Mouse (Mus musculus) CH12.LX (cell line): Measurements from ENCODE around the gene Rreb1. TPM values are rescaled to one million over a fixed set of nuclear protein-coding genes. Genes with fewer than 3 reads are reported as not detected.

ENCODE experiments used
- DNase-seq: peaks from one replicate; pipeline ENCODE4 v3.0.0-alpha.2; 2013; ENCODE audit errors: extremely low read depth
- H3K27ac ChIP-seq: 2 replicates; pipeline ENCODE4 v1.5.1; 2012; ENCODE audit warnings: low read depth, mild to moderate bottlenecking, control low read depth, moderate library complexity; ENCODE audit not compliant: insufficient read depth
- H3K27me3 ChIP-seq: replicated peaks from 2 replicates; pipeline ENCODE3; 2012; ENCODE audit warnings: inconsistent platforms
- H3K36me3 ChIP-seq, 2 experiments: replicated peaks in 1 of 2; 2 replicates each; pipeline versions ENCODE3 to v1.6.1; 2012; ENCODE audit warnings: inconsistent platforms in 1 of 2, low read length in 1 of 2, mild to moderate bottlenecking in 1 of 2, mixed read lengths in 1 of 2, moderate library complexity in 1 of 2; ENCODE audit not compliant: control insufficient read depth in 1 of 2, insufficient read depth in 1 of 2
- H3K4me1 ChIP-seq, 2 experiments: 2 replicates each; pipeline ENCODE4 v1.6.1; 2012; ENCODE audit warnings: inconsistent platforms in 1 of 2, moderate library complexity in 1 of 2; ENCODE audit not compliant: insufficient read depth in 2 of 2, control insufficient read depth in 1 of 2
- H3K4me2 ChIP-seq: 2 replicates; pipeline ENCODE4 v1.6.1; 2012; ENCODE audit warnings: low read depth, mild to moderate bottlenecking, control low read depth; ENCODE audit not compliant: poor library complexity, insufficient read depth, severe bottlenecking
- H3K4me3 ChIP-seq, 3 experiments: fragments of 150-350 bp in 1 of 3; sonication (generic) in 1 of 3; replicated peaks in 1 of 3; 2 replicates each; pipeline versions ENCODE3 to v1.5.1; 2011 to 2012; ENCODE audit warnings: low read depth in 2 of 3, low read length in 2 of 3, mild to moderate bottlenecking in 2 of 3, moderate library complexity in 2 of 3, control low read depth in 1 of 3, improper control_type of control experiment in 1 of 3, inconsistent platforms in 1 of 3, mixed read lengths in 1 of 3; ENCODE audit not compliant: poor library complexity in 1 of 3
- H3K79me2 ChIP-seq: replicated peaks from 2 replicates; pipeline ENCODE4 v1.6.1; 2012; ENCODE audit warnings: mild to moderate bottlenecking, moderate library complexity; ENCODE audit not compliant: control insufficient read depth, poor library complexity, insufficient read depth, severe bottlenecking; ENCODE audit errors: extremely low read depth
- H3K9ac ChIP-seq: 2 replicates; pipeline ENCODE4 v1.6.1; 2012; ENCODE audit warnings: low read depth, mild to moderate bottlenecking, control low read depth, moderate library complexity; ENCODE audit not compliant: insufficient read depth
- H3K9me3 ChIP-seq: replicated peaks from 2 replicates; pipeline ENCODE3; 2012; ENCODE audit warnings: low read length, inconsistent platforms, mixed read lengths
- BHLHE40 ChIP-seq: IDR thresholded peaks from 2 replicates; pipeline ENCODE4 v1.6.1; 2011; ENCODE audit warnings: mild to moderate bottlenecking, low read depth, low read length, improper control_type of control experiment
- CHD1 ChIP-seq: IDR thresholded peaks from 2 replicates; pipeline ENCODE4 v1.6.1; 2012; ENCODE audit warnings: low read depth, low read length, improper control_type of control experiment, inconsistent platforms
- CTCF ChIP-seq, 2 experiments: IDR thresholded peaks in 1 of 2; conservative IDR thresholded peaks in 1 of 2; 2 replicates each; pipeline ENCODE4 v1.5.1; 2011 to 2012; ENCODE audit warnings: low read depth in 2 of 2, low read length in 2 of 2, improper control_type of control experiment in 1 of 2, inconsistent platforms in 1 of 2, mild to moderate bottlenecking in 1 of 2, moderate library complexity in 1 of 2
- E2F4 ChIP-seq: IDR thresholded peaks from 2 replicates; pipeline ENCODE4 v1.6.1; 2011; ENCODE audit warnings: low read depth, low read length, improper control_type of control experiment; ENCODE audit not compliant: insufficient replicate concordance
- ELF1 ChIP-seq: IDR thresholded peaks from 2 replicates; pipeline ENCODE4 v1.6.1; 2014; ENCODE audit warnings: low read depth, mild to moderate bottlenecking, inconsistent platforms, low read length, improper control_type of control experiment
- HCFC1 ChIP-seq: IDR thresholded peaks from 2 replicates; pipeline ENCODE4 v1.6.1; 2012; ENCODE audit warnings: low read depth, mild to moderate bottlenecking, inconsistent platforms, low read length, improper control_type of control experiment
- IRF4 ChIP-seq: IDR thresholded peaks from 2 replicates; pipeline ENCODE4 v1.6.1; 2014; ENCODE audit warnings: low read depth, mild to moderate bottlenecking, inconsistent platforms, low read length, improper control_type of control experiment
- JUN ChIP-seq: IDR thresholded peaks from 2 replicates; pipeline ENCODE4 v1.6.1; 2011; ENCODE audit warnings: low read depth, mild to moderate bottlenecking, low read length, improper control_type of control experiment, moderate library complexity; ENCODE audit not compliant: insufficient read depth
- JUND ChIP-seq: conservative IDR thresholded peaks from 2 replicates; pipeline ENCODE4 v1.6.1; 2011; ENCODE audit warnings: low read depth, low read length, improper control_type of control experiment
- MAFK ChIP-seq: IDR thresholded peaks from 2 replicates; pipeline ENCODE4 v1.6.1; 2011; ENCODE audit warnings: low read length, improper control_type of control experiment; ENCODE audit not compliant: insufficient replicate concordance
- MAX ChIP-seq: IDR thresholded peaks from 2 replicates; pipeline ENCODE4 v1.6.1; 2011; ENCODE audit warnings: low read length, improper control_type of control experiment
- MAZ ChIP-seq: IDR thresholded peaks from 2 replicates; pipeline ENCODE4 v1.6.1; 2012; ENCODE audit warnings: low read depth, mild to moderate bottlenecking, inconsistent platforms, low read length, improper control_type of control experiment, moderate library complexity
- MXI1 ChIP-seq: IDR thresholded peaks from 2 replicates; pipeline ENCODE4 v1.6.1; 2011; ENCODE audit warnings: mild to moderate bottlenecking, low read depth, low read length, improper control_type of control experiment
- NELFE ChIP-seq: IDR thresholded peaks from 2 replicates; pipeline ENCODE4 v1.6.1; 2011; ENCODE audit warnings: low read depth, low read length, improper control_type of control experiment
- NRF1 ChIP-seq: IDR thresholded peaks from 2 replicates; pipeline ENCODE4 v1.6.1; 2014; ENCODE audit warnings: low read depth, mild to moderate bottlenecking, inconsistent platforms, low read length, improper control_type of control experiment, moderate library complexity
- PAX5 ChIP-seq: IDR thresholded peaks from 2 replicates; pipeline ENCODE4 v1.6.1; 2012; ENCODE audit warnings: low read length, inconsistent platforms, mixed read lengths
- POLR2A ChIP-seq: IDR thresholded peaks from 2 replicates; pipeline ENCODE4 v1.6.1; 2011; ENCODE audit warnings: low read depth, mild to moderate bottlenecking, improper control_type of control experiment, low read length
- POLR2AphosphoS2 ChIP-seq: IDR thresholded peaks from 2 replicates; pipeline ENCODE4 v1.6.1; 2011; ENCODE audit warnings: low read depth, low read length, improper control_type of control experiment
- RAD21 ChIP-seq: IDR thresholded peaks from 2 replicates; pipeline ENCODE4 v1.6.1; 2011; ENCODE audit warnings: low read depth, mild to moderate bottlenecking, low read length, improper control_type of control experiment, moderate library complexity
- SMC3 ChIP-seq: IDR thresholded peaks from 2 replicates; pipeline ENCODE4 v1.6.1; 2011; ENCODE audit warnings: low read depth, low read length, improper control_type of control experiment
- TBP ChIP-seq: conservative IDR thresholded peaks from 2 replicates; pipeline ENCODE4 v1.6.1; 2011; ENCODE audit warnings: low read depth, low read length, improper control_type of control experiment
- TCF12 ChIP-seq: IDR thresholded peaks from 2 replicates; pipeline ENCODE4 v1.6.1; 2014; ENCODE audit warnings: low read depth, mild to moderate bottlenecking, inconsistent platforms, low read length, improper control_type of control experiment
- UBTF ChIP-seq: IDR thresholded peaks from 2 replicates; pipeline ENCODE4 v1.6.1; 2012; ENCODE audit warnings: low read depth, mild to moderate bottlenecking, inconsistent platforms, low read length, improper control_type of control experiment, moderate library complexity
- USF1 ChIP-seq: IDR thresholded peaks from 2 replicates; pipeline ENCODE4 v1.6.1; 2014; ENCODE audit warnings: low read depth, mild to moderate bottlenecking, inconsistent platforms, low read length, improper control_type of control experiment
- ZKSCAN1 ChIP-seq: IDR thresholded peaks from 2 replicates; pipeline ENCODE4 v1.6.1; 2012; ENCODE audit warnings: low read depth, inconsistent platforms, low read length, improper control_type of control experiment, borderline replicate concordance
- ZMIZ1 ChIP-seq: IDR thresholded peaks from 2 replicates; pipeline ENCODE4 v1.6.1; 2012; ENCODE audit warnings: low read depth, mild to moderate bottlenecking, inconsistent platforms, low read length, improper control_type of control experiment
- ZNF384 ChIP-seq: IDR thresholded peaks from 2 replicates; pipeline ENCODE4 v1.6.1; 2012; ENCODE audit warnings: low read depth, low read length, improper control_type of control experiment, inconsistent platforms
- dilution Hi-C: fragments of 300-500 bp; cut with MboI; formaldehyde crosslinking; loops from 2 replicates; pipeline ENCODE4 v1.14.3; 2020; ENCODE audit warnings: low sequenced_read_pairs; ENCODE audit not compliant: extremely low pct_unique_long_range_greater_than_20kb, extremely low pct_ligation_motif_present
- in situ Hi-C: fragments of 300-500 bp; cut with MboI; formaldehyde crosslinking; loops from 3 replicates; pipeline ENCODE4 v1.14.3; 2019; ENCODE audit warnings: low sequenced_read_pairs, low pct_ligation_motif_present, low pct_unique_long_range_greater_than_20kb, mixed read lengths
- polyA plus RNA-seq: library from polyadenylated mRNA; unstranded; fragments of >175 nt; gene quantifications from 2 replicates; pipeline ENCODE4 v1.2.1, GENCODE M21; 2012; ENCODE audit warnings: low read depth; ENCODE audit not compliant: insufficient read length
- total RNA-seq, 2 experiments: library from RNA; depleted of rRNA; stranded (reverse); fragments of 300-350 nt in 1 of 2; fragments of >200 nt in 1 of 2; gene quantifications; 2 replicates each; pipeline ENCODE4 v1.2.3; 2012 to 2014

Rreb1 gene
- total and polyA plus RNA-seq, 3 experiments: 1.0 to 10.2 (median 5.3) TPM

- no peak for DNase-seq
- Histone ChIP-seq H3K4me3 (no peak overlapping the region), H3K79me2 (no peaks in the 10 kb centered on the region), H3K36me3 (peaks cover 22 to 31% of the 10 kb centered on the region in 2 experiments)
- dilution Hi-C loops: no loop called here
- TF ChIP-seq HCFC1 (no peak), JUN (no peak), NELFE (no peak), TCF12 (no peak), TBP (no peak), SMC3 (no peak), BHLHE40 (no peak), JUND (no peak), MAX (no peak), CHD1 (no peak), NRF1 (no peak), E2F4 (no peak), POLR2A (no peak), MXI1 (no peak), RAD21 (no peak), MAFK (no peak), ZKSCAN1 (no peak), CTCF (conservative IDR thresholded peaks at IDR 0.05 in 1 of 2, IDR thresholded peaks at IDR 0.05 in 1 of 2; ENCODE audit: low read depth in 2 of 2, low read length in 2 of 2) (no peak), MAZ (no peak), ELF1 (no peak)
- TF ChIP-seq, all 38 proteins: peak for 0
- Histone ChIP-seq H3K4me1 (no peaks in the 10 kb centered on the region), H3K9me3 (no peaks in the 10 kb centered on the region), H3K27me3 (no peaks in the 10 kb centered on the region), H3K4me2 (no peak overlapping the region), H3K27ac (no peak overlapping the region), H3K9ac (no peak overlapping the region)
- in situ Hi-C loops: loop anchor here (25.0 kb wide), 1 partner anchor 416 kb away; no protein-coding TSS in a partner anchor
These were observed 174.8 kb downstream of the Rreb1 start for GRCm38 (mm10) chr13:37952981-37953380.

GRCm38 (mm10) chr13:37954318-37954717 is 176.1 kb downstream of the Rreb1 start:
- in situ Hi-C loops: loop anchor here (25.0 kb wide), 1 partner anchor 417 kb away; no protein-coding TSS in a partner anchor
- H3K27me3 ChIP-seq: no peaks in the 10 kb centered on the region
- H3K27ac ChIP-seq: no peak overlapping the region
- dilution Hi-C loops: no loop called here
- no peak overlapping the region for H3K4me2 ChIP-seq
- no peak overlapping the region for H3K9ac ChIP-seq
- H3K79me2 ChIP-seq: no peaks in the 10 kb centered on the region
- TF ChIP-seq UBTF (no peak), POLR2AphosphoS2 (no peak), ZKSCAN1 (no peak), ZMIZ1 (no peak), NRF1 (no peak), SMC3 (no peak), PAX5 (no peak), USF1 (no peak), IRF4 (no peak), NELFE (no peak), TBP (no peak), ZNF384 (no peak), JUN (no peak), E2F4 (no peak)
- no peak overlapping the region for H3K4me3 ChIP-seq
- H3K9me3 ChIP-seq: peaks cover 6% of the 10 kb centered on the region
- no peak for DNase-seq
- H3K4me1 ChIP-seq: peaks cover 0 to 9% of the 10 kb centered on the region in 2 experiments; a peak in 2 of 4 replicates
- H3K36me3 ChIP-seq: peaks cover 11 to 18% of the 10 kb centered on the region in 2 experiments
